In the genomic region with DNA sequence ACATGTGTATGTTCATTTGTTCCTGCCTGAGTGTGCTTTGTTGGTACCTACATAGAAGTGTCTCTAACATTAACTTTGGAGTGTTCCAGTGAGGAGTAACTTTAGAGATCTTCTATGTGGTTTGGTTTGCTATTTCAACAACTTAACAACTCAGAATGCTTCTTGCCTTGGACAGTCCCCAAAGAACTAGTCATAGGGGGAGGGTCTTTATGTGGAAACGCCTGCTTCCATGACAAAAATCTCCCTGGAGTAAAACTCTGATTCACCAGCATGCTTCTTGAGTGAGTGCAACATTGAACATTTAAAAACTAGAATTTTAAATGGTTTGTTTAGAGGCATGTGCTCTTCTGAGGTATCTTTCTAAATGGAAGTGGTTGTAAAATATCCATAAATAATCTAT, we compare ENCODE assay signal across 26 mouse cellular contexts.
DNase-seq lines count a peak whose midpoint lies in the region; ATAC-seq and TF ChIP-seq lines count a peak whose summit lies in the region.
"Had no signal": no experiment of that assay in that cellular context is flagged by ENCODE, and none has a peak within 500 bp of the region (broad histone marks: within the 10 kb centered on the region; RNA-seq: fewer than 3 reads in every experiment).

No protein-coding gene starts in this region.

- peak; percentile 18 for DNase-seq in gastrocnemius, adult 18-20 months (ENCODE audit: low spot score)
- no peak for DNase-seq in gastrocnemius, adult 2 months
- peak; percentile 82 for DNase-seq in 3T3-L1 (ENCODE audit: low read depth, low spot score)
- peak; percentile 20 for DNase-seq in Patski (ENCODE audit: low read depth, low spot score)
- peak; percentile 49 for DNase-seq in fibroblast of lung, adult 2 months (ENCODE audit: low read depth)
- DNase-seq in lung, adult 2 months = no peak
- DNase-seq in T-cell, adult 2 months (ENCODE audit: low spot score) = no peak
- DNase-seq: adrenal gland, adult 8-10 months; adrenal gland, postnatal 25 days; cerebellum, adult 18-20 months; cerebellum, adult 9-10 months; cerebellum, postnatal 25 days; gastrocnemius, postnatal 25 days; kidney, adult 11 months; kidney, adult 8-10 months had no signal

- H3K27ac ChIP-seq in gastrocnemius, adult 2 months = no peak overlapping the region
- H3K27ac ChIP-seq in kidney, embryonic 16.5 days (ENCODE audit: low read length) = no peak overlapping the region
- H3K27ac ChIP-seq: embryonic facial prominence, embryonic 12.5 days; embryonic facial prominence, embryonic 15.5 days; forebrain, embryonic 10.5 days; forebrain, embryonic 13.5 days; heart, embryonic 13.5 days; hindbrain, embryonic 13.5 days; intestine, embryonic 15.5 days had no signal

- in situ Hi-C loops in Patski (cut with MboI; ENCODE audit: low pct_unique_long_range_greater_than_20kb) = no loop called here

- no peak for TF ChIP-seq CTCF in gastrocnemius, adult 2 months (IDR thresholded peaks at IDR 0.05)
- no peak for TF ChIP-seq CTCF in Patski (IDR thresholded peaks at IDR 0.05)
- no peak for TF ChIP-seq CTCF in lung, adult 2 months (IDR thresholded peaks at IDR 0.05; ENCODE audit: insufficient read depth, low read length)

- POLR2A ChIA-PET in Patski (lab: Charles Lee) = no interaction called here

- no peak for TF ChIP-seq POLR2A in lung, adult 2 months (IDR thresholded peaks at IDR 0.05; ENCODE audit: borderline replicate concordance, extremely low read depth, low read depth, low read length)

- CTCF ChIA-PET in Patski (lab: Charles Lee) = no interaction called here

- peak; percentile 39 for ATAC-seq in Patski
- no peak for ATAC-seq in kidney, embryonic 16.5 days (ENCODE audit: low FRiP score, low TSS enrichment)
- ATAC-seq: forebrain, embryonic 13.5 days; forebrain, embryonic 16.5 days; hindbrain, embryonic 16.5 days; intestine, embryonic 15.5 days had no signal

- no peaks in the 10 kb centered on the region for H3K9me3 ChIP-seq in kidney, embryonic 16.5 days (ENCODE audit: low read length)
- H3K9me3 ChIP-seq: embryonic facial prominence, embryonic 12.5 days; embryonic facial prominence, embryonic 15.5 days; forebrain, embryonic 10.5 days; forebrain, embryonic 13.5 days; heart, embryonic 13.5 days; hindbrain, embryonic 13.5 days; intestine, embryonic 15.5 days had no signal

- H3K4me3 ChIP-seq in gastrocnemius, adult 2 months = no peak overlapping the region
- no peak overlapping the region for H3K4me3 ChIP-seq in kidney, embryonic 16.5 days (ENCODE audit: low read length)
- no peak overlapping the region for H3K4me3 ChIP-seq in lung, adult 2 months (replicated peaks; ENCODE audit: extremely low read depth, low read depth, low read length)
- H3K4me3 ChIP-seq: embryonic facial prominence, embryonic 12.5 days; embryonic facial prominence, embryonic 15.5 days; erythroblast, embryonic 14.5 days; forebrain, embryonic 10.5 days; forebrain, embryonic 13.5 days; heart, embryonic 13.5 days; hindbrain, embryonic 13.5 days; intestine, embryonic 15.5 days had no signal

- WGBS in kidney, embryonic 16.5 days = 50% methylated on average over 1 of the region's 1 CpGs
- 34% methylated on average over 1 of the region's 1 CpGs for WGBS in lung, adult 2 months

- no peak overlapping the region for H3K4me2 ChIP-seq in kidney, embryonic 16.5 days (replicated peaks; ENCODE audit: low read depth, low read length)
- H3K4me2 ChIP-seq: embryonic facial prominence, embryonic 12.5 days; embryonic facial prominence, embryonic 15.5 days; forebrain, embryonic 13.5 days; heart, embryonic 13.5 days; hindbrain, embryonic 13.5 days; intestine, embryonic 15.5 days had no signal

- H3K4me1 ChIP-seq in kidney, embryonic 16.5 days (ENCODE audit: insufficient read depth, low read length) = no peaks in the 10 kb centered on the region
- H3K4me1 ChIP-seq in lung, adult 2 months (ENCODE audit: control insufficient read depth, insufficient read depth, low read length) = no peaks in the 10 kb centered on the region
- H3K4me1 ChIP-seq: embryonic facial prominence, embryonic 12.5 days; embryonic facial prominence, embryonic 15.5 days; forebrain, embryonic 10.5 days; forebrain, embryonic 13.5 days; heart, embryonic 13.5 days; hindbrain, embryonic 13.5 days; intestine, embryonic 15.5 days had no signal

- no peaks in the 10 kb centered on the region for H3K36me3 ChIP-seq in kidney, embryonic 16.5 days (ENCODE audit: insufficient read depth, low read length)
- H3K36me3 ChIP-seq: embryonic facial prominence, embryonic 12.5 days; embryonic facial prominence, embryonic 15.5 days; forebrain, embryonic 10.5 days; heart, embryonic 13.5 days; hindbrain, embryonic 13.5 days; intestine, embryonic 15.5 days had no signal

- intact Hi-C loops in gastrocnemius, adult 2 months (cut with DNase I) = no loop called here

- H3K27me3 ChIP-seq in Patski = peaks cover 39% of the 10 kb centered on the region
- H3K27me3 ChIP-seq in kidney, embryonic 16.5 days (ENCODE audit: insufficient read depth, low read length) = peaks cover 7% of the 10 kb centered on the region; the same call in 1 of the 2 replicates
- H3K27me3 ChIP-seq: embryonic facial prominence, embryonic 15.5 days; heart, embryonic 13.5 days; intestine, embryonic 15.5 days had no signal

- H3K9ac ChIP-seq in kidney, embryonic 16.5 days (replicated peaks; ENCODE audit: low read length) = no peak overlapping the region
- H3K9ac ChIP-seq: embryonic facial prominence, embryonic 12.5 days; embryonic facial prominence, embryonic 15.5 days; forebrain, embryonic 13.5 days; heart, embryonic 13.5 days; hindbrain, embryonic 13.5 days; intestine, embryonic 15.5 days had no signal

Comparison
In these comparisons a context has a peak if more than half of its experiments do, and no peak if none do; other contexts are left out.
1. DNase-seq: peak in gastrocnemius, adult 18-20 months (single experiment), 3T3-L1 (single experiment), Patski (single experiment) and fibroblast of lung, adult 2 months (single experiment); none in gastrocnemius, adult 2 months (single experiment), lung, adult 2 months (single experiment) and T-cell, adult 2 months (single experiment).